Mouse (Mus musculus): ENCODE results near the gene Klk1b4. TPM values are rescaled to one million over a fixed set of nuclear protein-coding genes. Genes with fewer than 3 reads are reported as not detected.
"Not testable (repeated sequence)": the region's sequence is repeated elsewhere in the genome, so short reads cannot be mapped to it uniquely, and the experiment has no call there.

The Klk1b4 gene
- total RNA-seq (2021) = not detected
- long read RNA-seq, experiment 1 = 0 reads
- long read RNA-seq, experiment 2 = 0 reads

- DNase-seq; intact Hi-C loops (cut with DNase I): not testable (repeated sequence)
Observed at GRCm38 (mm10) chr7:44207135-44207534, at the start of gene Klk1b4. Gene Klk1b4 (plus strand): TSS chr7:44207435.

GRCm38 (mm10) chr7:44179299-44180045, 27.8 kb upstream of the Klk1b4 start:
- intact Hi-C loops (cut with DNase I) = no loop called here
- no peak for DNase-seq

- intact Hi-C loops (cut with DNase I); DNase-seq: not testable (repeated sequence)
Observed at GRCm38 (mm10) chr7:44186516-44186915, 20.7 kb upstream of the Klk1b4 start.

- intact Hi-C loops (cut with DNase I) = not testable (repeated sequence)
Observed at GRCm38 (mm10) chr7:44187936-44188335, 19.3 kb upstream of the Klk1b4 start, which contains the start of gene Klk1b24. Gene Klk1b24 (plus strand): TSS chr7:44188236.

GRCm38 (mm10) chr7:44193466-44193865, 13.8 kb upstream of the Klk1b4 start:
- intact Hi-C loops (cut with DNase I); DNase-seq: not testable (repeated sequence)

More at GRCm38 (mm10) chr7:44187936-44188335, 19.3 kb upstream of the Klk1b4 start, which contains the start of gene Klk1b24:
- not testable (repeated sequence) for DNase-seq

- intact Hi-C loops (cut with DNase I) = no loop called here
- no peak for DNase-seq
Observed at GRCm38 (mm10) chr7:44197891-44198290, 9.3 kb upstream of the Klk1b4 start, which contains the start of gene Klk1b3. Gene Klk1b3 (plus strand): TSS chr7:44198191.

GRCm38 (mm10) chr7:44208307-44208706, 1.1 kb downstream of the Klk1b4 start:
- intact Hi-C loops (cut with DNase I) = no loop called here

GRCm38 (mm10) chr7:44215645-44216044, 8.4 kb downstream of the Klk1b4 start, which contains the start of gene Klk1b5:
Gene Klk1b5 (plus strand): TSS chr7:44215945.
- DNase-seq = no peak
- intact Hi-C loops (cut with DNase I) = no loop called here

More at GRCm38 (mm10) chr7:44208307-44208706, 1.1 kb downstream of the Klk1b4 start:
- DNase-seq = no peak

- intact Hi-C loops (cut with DNase I); DNase-seq: not testable (repeated sequence)
Observed at GRCm38 (mm10) chr7:44221601-44222000, 14.4 kb downstream of the Klk1b4 start.

- intact Hi-C loops (cut with DNase I); DNase-seq: not testable (repeated sequence)
Observed at GRCm38 (mm10) chr7:44222335-44222734, 15.1 kb downstream of the Klk1b4 start.

GRCm38 (mm10) chr7:44225076-44225475, 17.8 kb downstream of the Klk1b4 start, which contains the start of gene Klk1:
Gene Klk1 (plus strand): TSS chr7:44225360.
- DNase-seq = no peak
- intact Hi-C loops (cut with DNase I) = no loop called here

GRCm38 (mm10) chr7:44235909-44236308, 28.7 kb downstream of the Klk1b4 start, which contains the start of gene Gm36864:
Gene Gm36864 (plus strand): TSS chr7:44236177.
- intact Hi-C loops (cut with DNase I) = no loop called here
- DNase-seq = no peak

- no peak for DNase-seq
- intact Hi-C loops (cut with DNase I) = no loop called here
Observed at GRCm38 (mm10) chr7:44239913-44240312, 32.7 kb downstream of the Klk1b4 start.

GRCm38 (mm10) chr7:44240712-44241111, 33.5 kb downstream of the Klk1b4 start:
- intact Hi-C loops (cut with DNase I) = no loop called here
- no peak for DNase-seq

GRCm38 (mm10) chr7:44241163-44241562, 33.9 kb downstream of the Klk1b4 start:
- intact Hi-C loops (cut with DNase I) = no loop called here
- DNase-seq = no peak

GRCm38 (mm10) chr7:44244080-44244479, 36.8 kb downstream of the Klk1b4 start:
- DNase-seq = no peak
- intact Hi-C loops (cut with DNase I) = no loop called here

GRCm38 (mm10) chr7:44246055-44246983, 39.1 kb downstream of the Klk1b4 start, which contains the start of the genes 1700028J19Rik and 2410002F23Rik:
Gene 1700028J19Rik (minus strand): TSS chr7:44246695.
Gene 2410002F23Rik (plus strand): TSS chr7:44246722.
- intact Hi-C loops (cut with DNase I) = no loop called here
- peak; percentile 93 to 96 for DNase-seq

GRCm38 (mm10) chr7:44246984-44247470, 39.8 kb downstream of the Klk1b4 start:
- intact Hi-C loops (cut with DNase I) = no loop called here
- peak in 1 of 2 experiments; percentile 14 for DNase-seq

- intact Hi-C loops (cut with DNase I) = no loop called here
- no peak for DNase-seq
Observed at GRCm38 (mm10) chr7:44247971-44248370, 40.7 kb downstream of the Klk1b4 start.

- intact Hi-C loops (cut with DNase I) = no loop called here
- DNase-seq = no peak
Observed at GRCm38 (mm10) chr7:44249248-44249647, 42.0 kb downstream of the Klk1b4 start.
